Mouse (Mus musculus): ENCODE data around the gene Baz2a.
A peak's percentile ranks its signal among the peaks of the same experiment; 100 is the strongest.
"Not testable (repeated sequence)": the region's sequence is repeated elsewhere in the genome, so short reads cannot be mapped to it uniquely, and the experiment has no call there.

Gene Baz2a

DNA sequence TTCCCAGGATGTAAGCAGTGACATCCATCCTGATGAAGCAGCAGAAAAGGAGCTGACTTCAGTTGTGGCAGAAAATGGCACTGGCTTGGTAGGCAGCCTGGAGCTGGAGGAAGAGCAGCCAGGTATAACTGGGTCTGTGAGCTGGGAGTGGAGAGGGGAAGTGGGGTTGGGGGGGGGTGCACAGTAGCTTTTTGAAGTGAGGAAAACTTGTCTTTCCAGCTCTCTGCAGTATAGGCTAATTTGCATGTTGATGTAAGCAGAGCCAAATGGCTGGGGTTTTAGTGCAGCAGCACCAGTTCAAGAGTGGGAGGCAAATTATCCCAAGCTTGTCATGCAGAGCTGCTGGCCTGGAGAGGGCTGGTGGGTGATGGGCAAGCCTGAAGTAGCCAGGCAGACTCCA is 19.9 kb downstream of the Baz2a start:
- no peak for DNase-seq (ENCODE audit: low spot score in 2 of 2)

DNA sequence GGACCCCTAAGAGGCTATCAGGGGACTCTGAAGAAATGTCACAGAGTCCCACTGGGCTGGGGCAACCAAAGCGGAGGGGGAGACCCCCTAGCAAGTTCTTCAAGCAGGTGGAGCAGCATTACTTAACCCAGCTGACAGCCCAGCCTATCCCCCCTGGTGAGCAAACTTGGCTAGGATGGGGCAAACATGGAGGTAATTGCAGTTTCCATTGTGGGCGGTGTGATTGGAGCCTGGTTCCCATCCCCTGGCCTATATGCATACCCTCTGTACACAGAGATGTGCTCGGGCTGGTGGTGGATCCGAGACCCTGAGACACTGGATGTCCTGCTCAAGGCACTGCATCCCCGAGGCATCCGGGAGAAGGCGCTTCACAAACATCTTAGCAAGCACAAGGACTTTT is 32.5 kb downstream of the Baz2a start:
- no peak for DNase-seq (ENCODE audit: low spot score in 2 of 2)

DNA sequence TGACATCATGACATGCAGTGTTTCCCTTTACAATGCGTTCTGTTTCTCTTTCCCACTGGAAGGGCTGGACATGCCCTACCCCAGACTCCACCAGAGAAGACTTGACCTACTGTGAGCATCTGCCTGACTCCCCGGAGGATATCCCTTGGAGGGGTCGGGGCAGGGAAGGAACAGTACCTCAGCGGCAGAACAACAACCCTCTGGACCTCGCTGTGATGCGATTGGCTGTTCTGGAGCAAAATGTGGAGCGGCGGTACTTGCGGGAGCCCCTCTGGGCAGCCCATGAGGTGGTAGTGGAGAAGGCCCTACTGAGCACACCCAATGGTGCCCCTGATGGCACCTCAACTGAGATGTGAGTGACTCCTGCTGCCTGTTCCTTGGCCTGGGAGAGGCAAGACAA is 33.5 kb downstream of the Baz2a start:
- DNase-seq (ENCODE audit: low spot score in 2 of 2): no peak

DNA sequence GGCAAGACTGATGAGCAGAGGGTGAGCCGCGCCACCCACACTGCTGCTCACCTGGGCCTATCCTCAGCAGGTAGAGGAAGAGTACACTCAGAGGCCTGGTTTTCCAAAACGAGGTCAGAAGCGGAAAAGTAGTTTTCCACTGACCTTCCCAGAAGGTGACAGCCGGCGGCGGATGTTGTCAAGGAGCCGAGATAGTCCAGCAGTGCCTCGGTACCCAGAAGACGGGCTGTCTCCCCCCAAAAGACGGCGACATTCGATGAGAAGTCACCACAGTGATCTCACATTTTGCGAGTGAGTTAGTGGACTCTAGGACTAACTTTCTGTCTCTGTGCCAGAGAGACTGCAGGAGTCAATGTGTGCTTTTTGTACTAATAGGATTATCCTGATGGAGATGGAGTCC is 34.6 kb downstream of the Baz2a start:
- no peak for DNase-seq (ENCODE audit: low spot score in 2 of 2)

DNA sequence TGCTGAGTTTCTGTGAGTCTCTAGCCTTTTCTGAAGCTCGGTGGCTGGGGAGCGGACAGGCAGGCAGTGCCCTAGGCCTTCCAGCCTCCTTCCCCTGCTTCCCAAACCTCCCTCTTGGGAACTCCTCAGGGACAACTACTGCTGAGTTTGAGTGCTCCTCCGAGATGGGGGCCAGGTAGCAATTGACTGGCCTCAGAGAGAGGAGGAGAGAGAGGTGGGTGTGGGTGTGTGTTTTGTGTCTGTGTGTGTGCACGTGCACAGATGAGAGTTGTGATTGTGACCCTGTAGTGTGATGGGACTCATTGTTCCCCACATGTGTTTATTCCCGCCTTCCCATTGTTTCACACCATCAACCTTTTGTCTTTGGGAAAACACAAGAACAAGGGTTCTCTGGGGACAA is 36.1 kb downstream of the Baz2a start:
- no peak for DNase-seq (ENCODE audit: low spot score in 2 of 2)

DNA sequence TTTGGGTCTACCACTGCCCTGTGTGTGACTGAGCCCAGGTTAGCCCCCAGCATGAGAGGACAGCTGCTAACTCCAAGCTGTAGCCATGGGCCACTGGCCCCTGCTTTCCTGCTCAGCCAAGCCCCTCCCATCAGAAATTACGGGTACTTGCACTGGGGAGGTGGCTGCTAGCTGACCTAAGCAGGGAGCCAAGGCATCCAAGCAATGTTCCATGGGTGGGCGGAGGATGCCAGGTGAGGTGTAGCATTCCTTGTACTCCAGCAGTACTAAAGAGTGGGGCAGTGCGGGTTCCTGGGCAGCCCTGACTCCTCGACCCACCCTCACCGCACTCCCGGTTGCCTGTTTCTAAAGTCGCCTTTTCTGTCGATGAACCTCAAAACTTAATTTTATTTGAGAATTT is 36.8 kb downstream of the Baz2a start:
- no peak for DNase-seq (ENCODE audit: low spot score in 2 of 2)

DNA sequence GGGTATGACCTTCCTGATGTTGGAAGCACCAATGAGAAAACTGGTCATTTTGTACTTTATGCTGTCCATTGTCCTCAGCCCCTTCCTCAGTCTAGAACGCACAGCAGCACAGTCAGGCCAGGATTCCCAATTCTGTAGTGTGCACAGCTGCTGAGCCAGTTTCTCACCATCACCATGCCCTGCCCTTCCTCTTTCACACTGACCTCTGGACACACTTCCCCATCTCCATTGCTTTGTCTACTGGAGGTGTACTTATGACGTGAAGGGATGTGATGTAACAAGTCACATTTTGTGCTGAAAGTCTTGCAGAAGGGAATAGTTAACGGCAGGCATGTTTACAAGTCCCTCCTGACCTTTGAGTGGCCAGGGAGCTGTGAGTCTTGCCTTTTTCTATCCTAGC is 39.9 kb downstream of the Baz2a start:
- DNase-seq (ENCODE audit: low spot score in 2 of 2): no peak

DNA sequence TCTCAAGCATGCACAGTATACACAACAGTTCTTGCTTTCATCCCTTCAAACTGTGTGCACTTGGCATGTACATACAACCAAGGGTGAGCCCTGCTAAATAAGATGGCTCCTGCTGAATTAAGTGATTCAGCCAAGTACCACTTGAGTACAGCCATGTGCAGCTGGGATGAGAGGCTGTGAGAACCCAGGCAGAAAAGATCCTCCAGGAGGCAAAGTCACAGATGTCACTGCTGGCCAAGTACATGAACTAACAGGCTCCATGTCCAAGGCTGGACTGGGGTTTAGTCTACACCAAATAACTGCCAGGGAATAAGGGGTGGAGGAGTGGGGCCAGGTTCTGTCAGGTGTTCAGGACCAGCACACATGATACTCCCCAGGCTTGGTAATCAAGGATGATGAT is 40.4 kb downstream of the Baz2a start:
- no peak for DNase-seq (ENCODE audit: low spot score in 2 of 2)

DNA sequence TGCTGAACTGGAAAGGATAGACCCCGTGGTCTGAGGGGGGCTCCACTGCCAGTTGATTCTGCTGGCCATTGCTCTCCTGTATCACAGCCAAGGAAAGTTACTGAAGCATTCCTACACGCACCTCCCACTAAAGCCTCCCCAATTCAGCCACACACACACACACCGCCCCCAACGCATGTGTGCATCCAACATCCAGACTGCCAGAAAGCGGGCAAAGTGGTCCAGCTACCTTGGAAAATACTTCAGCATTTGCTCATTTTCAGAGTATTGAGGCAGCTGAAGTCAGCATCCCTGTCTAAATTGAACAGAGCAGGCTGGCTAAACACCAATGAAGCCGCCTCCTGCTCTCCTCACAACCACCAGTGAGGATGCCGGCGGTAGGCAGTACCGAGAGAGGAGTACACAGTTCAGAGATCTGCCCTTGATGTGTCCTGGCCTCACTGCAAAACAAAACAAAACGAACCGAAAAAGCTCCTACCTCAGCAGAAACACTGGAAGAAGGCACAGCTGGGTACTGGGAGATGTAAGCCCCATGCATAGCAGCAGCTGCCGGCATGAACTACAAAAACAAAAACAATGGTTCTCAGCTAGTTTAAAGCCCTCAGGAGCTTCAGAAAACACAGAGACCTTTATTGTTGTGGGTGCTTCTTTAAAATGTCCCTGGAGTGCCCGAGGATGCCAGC is 42.4 kb downstream of the Baz2a start:
- DNase-seq (ENCODE audit: low spot score in 2 of 2): no peak

DNA sequence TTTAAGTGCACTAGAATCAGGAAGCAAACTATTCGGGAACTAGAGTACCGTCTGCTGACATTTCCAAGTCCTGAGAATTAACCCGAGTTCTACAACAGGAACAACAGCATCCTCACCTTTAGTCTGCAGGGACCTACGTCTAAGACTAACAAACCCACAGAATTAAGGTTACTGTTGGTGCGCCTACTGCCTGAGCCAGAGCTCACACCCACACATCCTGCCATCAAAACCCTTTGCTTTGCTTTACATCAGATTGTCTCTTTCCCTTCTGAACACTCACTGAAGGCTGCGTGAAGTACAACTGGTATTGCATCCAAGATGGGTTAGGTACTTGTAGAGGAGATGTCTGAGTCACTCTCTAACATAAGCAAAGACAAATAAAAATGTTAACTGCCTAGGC is 44.0 kb downstream of the Baz2a start:
- no peak for DNase-seq (ENCODE audit: low spot score in 2 of 2)

DNA sequence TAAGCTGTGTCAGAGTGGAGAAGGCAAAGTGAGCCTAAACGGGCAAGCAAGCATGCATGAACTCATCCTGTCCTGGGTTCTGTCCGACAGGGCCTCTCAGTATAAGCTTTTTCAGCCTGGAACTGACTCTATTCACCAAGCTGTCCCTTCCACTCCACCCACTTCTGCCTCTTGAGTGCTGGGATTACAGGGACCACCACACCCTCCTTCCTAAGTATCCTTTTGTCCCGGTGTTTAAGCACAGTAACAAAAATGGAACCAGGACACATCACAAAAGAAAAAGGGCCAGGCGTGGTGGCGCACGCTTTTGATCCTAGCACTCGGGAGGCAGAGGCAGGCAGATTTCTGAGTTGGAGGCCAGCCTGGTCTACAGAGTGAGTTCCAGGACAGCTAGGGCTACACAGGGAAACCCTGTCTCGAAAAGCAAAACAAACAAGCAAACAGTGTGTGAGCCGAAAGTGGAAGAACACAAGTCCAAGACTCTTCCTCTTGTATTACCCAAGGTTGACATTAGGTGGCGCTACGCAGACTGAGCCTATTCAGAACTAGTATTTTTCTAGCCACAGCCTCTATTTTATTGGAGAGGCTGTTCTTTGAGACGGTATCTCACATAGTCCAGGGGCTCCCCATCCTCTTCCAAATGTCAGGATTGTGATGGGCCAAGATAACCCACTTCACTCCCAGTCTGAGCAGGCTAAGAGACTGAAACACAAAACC is 49.0 kb downstream of the Baz2a start:
- peak in 1 of 2 experiments; percentile 19 for DNase-seq (ENCODE audit: low spot score in 2 of 2)

DNA sequence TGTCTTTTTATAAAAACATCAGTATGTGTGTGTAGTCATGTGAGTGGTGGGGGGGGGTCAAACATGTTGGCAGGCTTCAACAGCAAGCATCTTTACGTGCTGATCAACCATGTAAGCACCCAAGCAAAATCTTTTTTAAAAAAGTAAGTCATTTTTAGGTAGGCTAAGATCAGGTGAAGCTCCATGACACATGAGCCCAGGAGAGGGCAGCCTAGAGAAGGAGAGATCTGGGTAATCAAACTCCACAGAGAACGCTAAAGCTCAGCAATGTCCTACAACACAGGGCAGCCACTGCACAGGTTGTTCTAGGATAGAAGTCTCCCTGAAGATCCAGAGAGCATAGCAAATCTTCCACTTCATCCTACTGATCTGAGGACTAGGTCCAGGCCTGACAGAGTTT is 50.8 kb downstream of the Baz2a start:
- DNase-seq (ENCODE audit: low spot score in 2 of 2): peak in 1 of 2 experiments; percentile 34

DNA sequence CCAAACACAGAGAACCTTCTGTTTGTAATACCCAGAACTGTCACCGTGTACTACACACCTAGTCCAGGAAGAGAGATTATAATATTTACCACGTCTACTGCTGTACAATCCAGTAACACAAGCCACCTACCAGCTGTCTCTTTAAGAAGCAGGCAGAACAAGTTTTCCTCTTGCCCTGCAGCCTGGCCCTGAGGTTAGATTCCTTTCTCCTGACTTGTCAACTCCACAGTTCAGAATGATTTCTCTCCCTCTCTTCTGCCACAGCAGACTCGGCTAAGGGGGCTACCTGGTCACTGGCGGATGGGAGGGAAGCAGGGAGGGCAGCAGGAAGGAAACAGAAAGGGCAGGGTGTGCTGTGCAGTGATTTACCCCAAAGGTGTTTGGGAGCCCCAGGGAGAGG is 52.3 kb downstream of the Baz2a start:
- peak; percentile 18 to 38 for DNase-seq (ENCODE audit: low spot score in 2 of 2)

DNA sequence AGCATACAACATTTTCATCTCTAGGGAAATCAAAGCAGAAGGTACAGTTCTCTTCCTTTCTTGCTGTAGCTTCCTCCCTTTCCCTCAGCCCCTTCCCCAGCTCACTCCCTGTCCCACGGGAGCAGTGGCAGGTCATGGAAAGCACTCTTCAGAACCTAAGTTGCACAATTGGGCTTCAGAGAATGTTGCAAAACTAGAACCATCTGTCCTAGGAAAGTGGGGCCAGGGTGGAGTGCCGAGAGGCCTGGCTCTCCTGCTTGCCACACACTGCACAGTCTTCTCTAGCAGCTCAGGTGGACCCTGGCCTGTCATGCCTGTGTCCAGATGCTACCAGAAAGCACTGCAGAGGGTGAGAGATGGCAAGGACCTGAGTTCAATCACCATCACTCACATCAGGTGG is 53.6 kb downstream of the Baz2a start:
- DNase-seq (ENCODE audit: low spot score in 2 of 2): peak in 1 of 2 experiments; percentile 61

DNA sequence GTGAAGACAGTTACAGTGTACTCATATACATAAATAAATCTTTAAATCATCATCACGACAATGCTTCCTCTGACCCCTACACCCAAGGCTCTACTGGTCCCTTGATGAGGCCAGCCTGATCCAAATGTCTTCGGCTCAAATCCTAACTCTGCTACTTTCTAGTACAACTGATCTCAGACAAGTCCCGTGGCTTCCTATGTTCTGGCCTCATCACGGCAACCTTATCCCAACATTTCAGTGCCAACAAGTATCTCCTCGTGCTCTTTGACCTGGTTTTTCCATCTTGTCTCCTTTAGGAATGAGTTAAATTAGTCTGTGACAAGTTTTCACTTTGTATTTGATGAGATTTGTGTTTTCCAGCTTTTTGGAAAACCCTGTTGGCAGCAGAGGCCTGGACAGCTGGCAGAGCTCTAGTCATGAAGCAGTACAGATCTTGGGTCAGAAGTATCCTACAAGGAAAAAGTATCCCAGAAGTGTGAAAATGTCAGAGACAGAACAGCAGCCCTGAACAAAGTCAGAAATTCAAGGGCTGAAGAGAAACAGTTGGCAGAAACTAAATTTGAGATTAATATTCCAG is 57.5 kb downstream of the Baz2a start:
- no peak for DNase-seq (ENCODE audit: low spot score in 2 of 2)

DNA sequence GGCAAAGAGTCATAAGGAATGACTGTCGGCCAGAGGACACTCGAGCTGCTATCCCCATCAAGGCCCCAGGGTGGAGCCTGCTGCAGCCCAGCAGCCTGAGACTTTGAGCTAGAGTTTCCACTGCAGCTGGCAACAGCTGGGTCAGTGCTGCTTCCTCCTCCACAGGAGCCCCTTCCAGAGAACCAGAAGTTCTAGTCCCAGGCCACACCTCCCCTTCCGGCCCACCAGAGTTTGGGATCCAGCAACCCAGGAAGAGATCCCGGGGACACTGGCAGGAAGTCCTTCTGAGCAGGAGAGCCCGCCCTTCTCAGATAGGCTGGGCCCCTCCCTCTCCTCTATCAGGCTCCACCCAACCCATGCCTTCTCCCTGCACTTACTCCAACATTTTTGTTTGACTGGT is 58.2 kb downstream of the Baz2a start:
- DNase-seq (ENCODE audit: low spot score in 2 of 2): peak; percentile 68 to 88

DNA sequence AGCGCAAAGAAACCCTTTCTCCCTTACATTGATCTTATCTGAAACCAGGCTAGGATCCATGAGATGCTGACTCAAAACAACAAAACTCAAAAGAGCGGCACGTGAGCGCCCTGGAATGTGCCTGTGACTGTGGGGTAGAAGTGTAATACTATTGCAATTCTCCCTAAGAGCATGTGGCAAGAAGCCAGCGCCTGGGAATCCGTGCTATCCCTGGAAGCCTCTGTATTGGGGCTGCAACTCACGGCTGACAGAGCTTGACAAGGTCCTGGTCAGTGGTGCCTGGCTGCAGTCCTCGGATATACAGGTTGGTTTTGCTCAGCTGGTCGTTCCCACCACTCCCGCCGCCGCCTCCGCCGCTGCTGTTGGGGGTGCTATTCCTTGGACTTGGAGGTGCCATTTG is 59.6 kb downstream of the Baz2a start:
- peak in 1 of 2 experiments; percentile 72 for DNase-seq (ENCODE audit: low spot score in 2 of 2)

DNA sequence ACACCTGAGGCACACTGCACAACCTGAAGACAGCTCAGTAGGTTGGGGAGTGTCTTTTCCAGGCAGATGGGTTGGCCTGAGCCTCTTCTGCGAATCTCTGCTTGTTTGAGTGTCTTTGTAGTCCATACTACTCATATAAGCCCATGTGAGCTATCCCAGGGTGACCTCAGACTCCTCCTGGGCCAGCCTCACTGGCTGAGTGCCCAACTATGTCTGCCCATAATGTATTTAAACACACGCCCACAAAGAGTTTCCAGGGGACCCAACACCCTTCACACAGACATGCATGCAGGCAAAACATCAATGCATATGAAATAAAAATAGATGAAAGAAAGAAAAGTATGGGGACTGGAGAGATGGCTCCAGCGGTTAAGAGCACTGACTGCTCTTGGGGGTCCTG is 62.6 kb downstream of the Baz2a start:
- no peak for DNase-seq (ENCODE audit: low spot score in 2 of 2)

DNA sequence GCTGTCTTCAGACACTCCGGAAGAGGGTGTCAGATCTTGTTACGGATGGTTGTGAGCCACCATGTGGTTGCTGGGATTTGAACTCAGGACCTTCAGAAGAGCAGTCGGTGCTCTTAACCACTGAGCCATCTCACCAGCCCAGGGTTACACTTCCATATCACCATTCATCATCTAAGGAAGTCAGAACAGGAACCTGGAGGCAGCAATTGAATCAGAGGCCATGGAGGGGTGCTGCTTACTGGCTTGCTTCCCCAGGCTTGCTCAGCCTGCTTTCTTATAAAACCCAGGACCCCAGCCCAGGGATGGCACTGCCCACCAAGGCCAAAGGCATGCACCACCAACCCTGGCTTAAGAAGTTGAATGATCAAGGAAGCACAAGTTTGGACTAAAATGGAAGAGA is 74.3 kb downstream of the Baz2a start:
- not testable (repeated sequence) for DNase-seq (ENCODE audit: low spot score in 2 of 2)

DNA sequence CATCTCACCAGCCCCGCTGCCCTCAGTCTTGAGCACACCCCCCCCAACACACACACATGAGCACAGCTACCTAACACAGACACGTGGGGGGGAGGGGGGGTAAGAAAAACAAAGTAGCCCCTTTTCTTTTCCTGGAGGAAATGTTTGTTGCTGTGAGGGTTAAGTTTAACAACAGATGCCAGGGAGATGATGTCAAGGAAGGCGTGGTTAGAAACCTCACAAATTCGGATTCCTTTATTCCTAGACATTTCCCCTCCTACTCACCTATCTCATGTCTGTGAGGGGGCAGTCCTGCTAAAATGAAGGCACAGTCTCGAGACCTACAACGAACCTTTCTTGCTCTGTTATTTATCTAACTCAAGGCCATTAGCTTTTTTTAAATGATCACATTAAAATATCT is 75.7 kb downstream of the Baz2a start:
- DNase-seq (ENCODE audit: low spot score in 2 of 2): no peak

DNA sequence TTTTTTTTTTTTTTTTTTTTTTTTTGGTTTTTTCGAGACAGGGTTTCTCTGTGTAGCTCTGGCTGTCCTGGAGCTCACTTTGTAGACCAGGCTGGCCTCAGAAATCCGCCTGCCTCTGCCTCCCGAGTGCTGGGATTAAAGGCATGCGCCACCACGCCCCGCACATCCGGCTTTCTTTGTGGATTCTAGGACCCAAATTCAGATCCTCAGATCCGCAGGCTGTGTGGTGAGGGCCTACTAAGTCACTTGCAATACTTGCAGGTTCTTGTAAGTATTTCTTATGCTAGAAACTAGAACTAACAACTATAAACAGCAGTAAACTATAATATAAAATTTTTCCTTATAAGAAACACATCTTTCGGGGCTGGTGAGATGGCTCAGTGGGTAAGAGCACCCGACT is 80.0 kb downstream of the Baz2a start:
- not testable (repeated sequence) for DNase-seq (ENCODE audit: low spot score in 2 of 2)

DNA sequence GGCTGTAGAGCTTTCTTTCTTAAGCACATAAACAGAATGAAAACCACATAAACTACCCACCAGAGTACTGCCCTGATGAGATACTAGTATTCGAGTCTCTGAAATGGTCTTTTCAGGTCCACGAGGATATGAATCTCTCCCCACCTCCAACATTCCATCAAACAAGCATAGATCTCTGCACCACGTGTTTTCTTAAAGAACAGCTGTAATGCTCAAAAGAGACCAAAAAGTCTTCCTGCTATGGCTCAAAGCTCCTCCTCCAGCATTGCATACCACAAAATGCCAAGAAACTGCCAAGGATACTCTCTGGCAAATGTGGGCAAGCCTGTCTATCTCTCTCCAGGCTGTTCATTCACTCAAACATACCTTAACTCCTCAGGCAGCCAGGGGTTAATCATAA is 83.9 kb downstream of the Baz2a start:
- no peak for DNase-seq (ENCODE audit: low spot score in 2 of 2)
